ENCODE assay signal across 19 mouse cellular contexts in the genomic region with DNA sequence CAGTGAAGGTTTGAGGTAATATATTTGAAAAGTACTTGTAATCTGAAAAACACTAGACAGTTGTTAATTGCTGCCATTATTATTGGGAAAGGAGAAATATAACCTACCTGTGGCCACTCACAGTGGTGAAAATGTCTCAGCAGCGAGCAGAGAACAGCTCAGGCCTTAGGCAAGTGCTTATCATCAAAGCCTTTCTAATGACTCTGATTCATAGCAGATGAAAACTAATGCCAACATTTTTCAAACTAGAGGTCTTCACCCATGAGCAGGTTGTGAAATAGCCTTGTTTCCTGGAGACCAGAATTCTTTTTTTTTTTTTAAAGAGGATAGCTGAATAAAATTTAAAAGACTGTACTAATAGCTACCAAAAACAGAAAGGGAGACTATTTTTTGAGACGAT.
"Had no signal": no experiment of that assay in that cellular context is flagged by ENCODE, and none has a peak within 500 bp of the region (broad histone marks: within the 10 kb centered on the region; RNA-seq: fewer than 3 reads in every experiment).

No protein-coding gene starts in this region.

- H3K9me3 ChIP-seq: limb, embryonic 10.5 days; limb, embryonic 13.5 days; lung, embryonic 15.5 days; stomach, embryonic 15.5 days had no signal

- H3K27me3 ChIP-seq: limb, embryonic 13.5 days; lung, embryonic 15.5 days; stomach, embryonic 15.5 days had no signal

- H3K9ac ChIP-seq: limb, embryonic 13.5 days; liver, embryonic 14.5 days; liver, postnatal 0 days; lung, embryonic 15.5 days; stomach, embryonic 15.5 days had no signal

- H3K4me3 ChIP-seq: layer of hippocampus, adult 2 months; limb, embryonic 10.5 days; limb, embryonic 13.5 days; lung, embryonic 15.5 days; stomach, embryonic 15.5 days had no signal

- H3K36me3 ChIP-seq: limb, embryonic 10.5 days; limb, embryonic 13.5 days; lung, embryonic 15.5 days; stomach, embryonic 15.5 days had no signal

- H3K27ac ChIP-seq: layer of hippocampus, adult 2 months; limb, embryonic 10.5 days; limb, embryonic 13.5 days; liver, embryonic 14.5 days; lung, embryonic 15.5 days; stomach, embryonic 15.5 days had no signal

- H3K4me1 ChIP-seq: stomach, embryonic 15.5 days had no signal

- ATAC-seq: liver, postnatal 0 days had no signal

- H3K4me2 ChIP-seq: limb, embryonic 13.5 days; liver, embryonic 11.5 days; lung, embryonic 15.5 days; midbrain, embryonic 11.5 days; stomach, embryonic 15.5 days had no signal

- DNase-seq: kidney, adult 9 months; kidney, postnatal 14 days; layer of hippocampus, adult 9-11 months; liver, postnatal 0 days; lung, postnatal 14 days; lung, postnatal 4 days; midbrain, embryonic 14.5 days; right cerebral cortex, postnatal 14 days; spleen, adult 18-20 months; thymus, postnatal 14 days; thymus, postnatal 4 days had no signal
